Mouse (Mus musculus) activated CD4-positive, CD25-positive, alpha-beta regulatory T cell, adult 4 months (primary cell): ENCODE results near the gene 1110059E24Rik. TPM values are rescaled to one million over a fixed set of nuclear protein-coding genes. Genes with fewer than 3 reads are reported as not detected.
"Not testable (repeated sequence)": the region's sequence is repeated elsewhere in the genome, so short reads cannot be mapped to it uniquely, and the experiment has no call there.

Experiments
- ATAC-seq: one replicate; pipeline ENCODE4 v1.8.0; 2017
- polyA plus RNA-seq, 2 experiments: library from polyadenylated mRNA; unstranded; fragments of 100-300 nt; shearing (Covaris generic); gene quantifications; one replicate each; pipeline ENCODE4 v1.2.1; 2017

The 1110059E24Rik gene
- 10 to 100 TPM; 47.7 to 65.9 TPM for polyA plus RNA-seq

GRCm38 (mm10) chr19:21652285-21653171 lies at the start of gene 1110059E24Rik:
1110059E24Rik (minus strand) TSS chr19:21652976.
- peak; percentile 87 for ATAC-seq

GRCm38 (mm10) chr19:21680986-21681385 lies 28.2 kb upstream of the 1110059E24Rik start:
- no peak for ATAC-seq

GRCm38 (mm10) chr19:21680091-21680490 lies 27.3 kb upstream of the 1110059E24Rik start:
- no peak for ATAC-seq

GRCm38 (mm10) chr19:21674354-21675096 lies 21.7 kb upstream of the 1110059E24Rik start:
- ATAC-seq = no peak

- ATAC-seq = no peak
Measured at GRCm38 (mm10) chr19:21669650-21670049, 16.9 kb upstream of the 1110059E24Rik start.

- ATAC-seq = no peak
Measured at GRCm38 (mm10) chr19:21663756-21664456, 11.1 kb upstream of the 1110059E24Rik start.

- no peak for ATAC-seq
Measured at GRCm38 (mm10) chr19:21660734-21661133, 8.0 kb upstream of the 1110059E24Rik start.

- no peak for ATAC-seq
Measured at GRCm38 (mm10) chr19:21654788-21655187, 2.0 kb upstream of the 1110059E24Rik start.

- ATAC-seq = no peak
Measured at GRCm38 (mm10) chr19:21653172-21653981, 601 bp upstream of the 1110059E24Rik start, which contains the start of gene Abhd17b. Abhd17b (plus strand) TSS chr19:21653185.

GRCm38 (mm10) chr19:21651664-21652063 lies 1.1 kb downstream of the 1110059E24Rik start:
- ATAC-seq = no peak

- peak; percentile 56 for ATAC-seq
Measured at GRCm38 (mm10) chr19:21646142-21646541, 6.6 kb downstream of the 1110059E24Rik start.

- ATAC-seq = no peak
Measured at GRCm38 (mm10) chr19:21645301-21645700, 7.5 kb downstream of the 1110059E24Rik start.

- peak; percentile 30 for ATAC-seq
Measured at GRCm38 (mm10) chr19:21643935-21644334, 8.8 kb downstream of the 1110059E24Rik start.

GRCm38 (mm10) chr19:21637672-21638071 lies 15.1 kb downstream of the 1110059E24Rik start:
- ATAC-seq = no peak

GRCm38 (mm10) chr19:21636907-21637306 lies 15.9 kb downstream of the 1110059E24Rik start:
- no peak for ATAC-seq

GRCm38 (mm10) chr19:21635406-21635805 lies 17.4 kb downstream of the 1110059E24Rik start:
- no peak for ATAC-seq

GRCm38 (mm10) chr19:21630656-21631331 lies 22.0 kb downstream of the 1110059E24Rik start:
- ATAC-seq = peak; percentile 67

- ATAC-seq = no peak
Measured at GRCm38 (mm10) chr19:21629501-21629900, 23.3 kb downstream of the 1110059E24Rik start.

- peak; percentile 41 for ATAC-seq
Measured at GRCm38 (mm10) chr19:21629030-21629429, 23.7 kb downstream of the 1110059E24Rik start.

GRCm38 (mm10) chr19:21628440-21628839 lies 24.3 kb downstream of the 1110059E24Rik start:
- not testable (repeated sequence) for ATAC-seq
